Mouse (Mus musculus): ENCODE measurements around the gene Sult4a1.
"Not testable (repeated sequence)": the region's sequence is repeated elsewhere in the genome, so short reads cannot be mapped to it uniquely, and the experiment has no call there.

Gene Sult4a1

GRCm38 (mm10) chr15:84105105-84105923, at the start of gene Sult4a1:
Gene Sult4a1 (minus strand): TSS chr15:84105754.
- DNase-seq (ENCODE audit: low spot score in 2 of 2): no peak

GRCm38 (mm10) chr15:84140929-84141328, 35.4 kb upstream of the Sult4a1 start:
- DNase-seq (ENCODE audit: low spot score in 2 of 2): no peak

GRCm38 (mm10) chr15:84140109-84140508, 34.6 kb upstream of the Sult4a1 start:
- DNase-seq (ENCODE audit: low spot score in 2 of 2): no peak

DNA sequence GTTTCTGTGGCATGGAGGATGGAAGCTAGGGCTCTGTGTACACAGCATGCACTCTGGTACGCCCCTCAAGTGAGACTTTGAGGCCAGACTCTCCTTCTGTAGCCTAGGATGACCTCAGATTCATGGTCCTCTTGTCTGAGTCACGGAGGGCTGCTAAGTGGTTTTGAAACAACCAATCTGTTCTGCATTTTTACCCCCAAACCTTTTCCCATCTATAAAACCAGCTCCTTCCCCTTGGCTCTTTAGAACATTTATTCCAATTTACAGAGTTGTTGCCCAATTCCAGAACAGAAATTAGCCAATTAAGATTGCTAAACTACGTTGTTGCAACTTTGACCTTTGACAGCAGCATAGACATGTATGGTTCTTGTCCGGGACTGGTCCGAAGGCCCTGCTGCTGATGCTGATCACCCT, 34.0 kb upstream of the Sult4a1 start:
- DNase-seq (ENCODE audit: low spot score in 2 of 2): no peak

GRCm38 (mm10) chr15:84136473-84137415, 31.2 kb upstream of the Sult4a1 start:
- no peak for DNase-seq (ENCODE audit: low spot score in 2 of 2)

DNA sequence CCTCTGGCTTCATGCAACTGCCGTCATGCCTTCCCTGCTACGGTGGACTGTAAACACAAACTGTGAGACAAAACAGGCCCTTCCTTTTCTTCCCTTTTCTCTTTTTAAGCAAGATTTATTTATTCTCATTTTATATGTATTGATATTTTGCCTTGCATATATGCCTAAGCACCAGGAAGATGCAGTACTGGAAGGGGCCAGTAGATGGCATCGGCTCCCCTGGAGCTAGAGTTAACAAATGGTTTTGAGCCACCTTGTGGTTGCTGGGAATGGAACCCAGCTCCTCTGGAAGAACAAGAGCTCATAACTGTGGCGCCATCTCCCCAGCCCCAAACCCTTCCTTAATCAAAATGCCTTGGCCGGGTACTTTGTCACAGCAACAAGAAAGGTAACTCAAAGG, 29.9 kb upstream of the Sult4a1 start:
- DNase-seq (ENCODE audit: low spot score in 2 of 2): peak in 1 of 2 experiments; percentile 16

GRCm38 (mm10) chr15:84133440-84133839, 27.9 kb upstream of the Sult4a1 start:
- no peak for DNase-seq (ENCODE audit: low spot score in 2 of 2)

- DNase-seq (ENCODE audit: low spot score in 2 of 2): no peak
Measured at GRCm38 (mm10) chr15:84131971-84132370, 26.4 kb upstream of the Sult4a1 start.

DNA sequence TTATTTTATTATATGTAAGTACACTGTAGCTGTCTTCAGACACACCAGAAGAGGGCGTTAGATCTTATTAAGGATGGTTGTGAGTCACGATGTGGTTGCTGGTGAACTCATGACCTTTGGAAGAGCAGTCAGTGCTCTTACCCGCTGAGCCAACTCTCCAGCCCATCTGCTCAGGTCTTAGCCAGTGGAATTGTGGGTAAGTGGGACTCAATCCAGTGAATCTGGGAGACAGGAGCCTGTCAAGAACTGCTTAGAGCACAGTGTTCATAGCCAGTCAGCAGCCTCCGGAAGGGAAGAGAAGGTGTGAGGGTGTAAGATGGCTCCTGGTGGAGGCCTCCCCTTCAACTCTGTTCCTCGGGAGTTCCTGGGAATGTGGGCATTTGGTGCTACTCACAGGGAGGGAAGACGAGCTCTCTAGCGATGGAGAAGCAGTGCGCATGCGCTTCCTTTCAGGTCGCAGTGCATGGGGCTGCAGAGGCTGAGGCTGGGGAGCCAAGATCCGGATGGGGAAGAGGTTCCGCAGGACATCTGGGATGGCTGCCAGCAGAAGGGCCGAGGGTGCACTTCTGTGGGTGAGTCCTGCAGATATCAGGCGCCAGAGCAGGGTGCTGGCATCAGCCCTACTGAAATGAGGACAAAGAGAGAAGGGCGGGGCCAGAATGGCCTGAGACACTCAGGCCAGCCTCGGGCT, 25.7 kb upstream of the Sult4a1 start:
- DNase-seq (ENCODE audit: low spot score in 2 of 2): no peak

GRCm38 (mm10) chr15:84126871-84127270, 21.3 kb upstream of the Sult4a1 start:
- DNase-seq (ENCODE audit: low spot score in 2 of 2): no peak

GRCm38 (mm10) chr15:84126447-84126846, 20.9 kb upstream of the Sult4a1 start:
- DNase-seq (ENCODE audit: low spot score in 2 of 2): no peak

DNA sequence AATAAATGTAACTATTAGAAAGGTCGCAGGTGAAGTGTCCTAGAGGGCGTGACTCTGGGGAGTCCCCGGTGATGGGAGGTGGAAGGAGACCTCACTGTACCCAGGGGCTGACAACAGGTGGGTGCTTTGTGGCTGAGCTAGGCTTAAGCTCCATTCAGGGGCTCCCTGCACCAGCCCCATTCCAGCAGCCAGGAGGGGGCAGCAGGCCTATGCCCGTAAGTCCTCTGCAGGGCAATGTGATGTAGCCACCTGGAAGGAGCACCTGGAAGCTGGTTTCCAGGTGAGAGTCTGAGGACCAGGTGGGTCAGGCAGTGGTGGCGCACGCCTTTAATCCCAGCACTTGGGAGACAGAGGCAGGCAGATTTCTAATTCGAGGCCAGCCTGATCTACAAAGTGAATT, 18.5 kb upstream of the Sult4a1 start:
- no peak for DNase-seq (ENCODE audit: low spot score in 2 of 2)

- DNase-seq (ENCODE audit: low spot score in 2 of 2): no peak
Measured at GRCm38 (mm10) chr15:84123075-84123474, 17.5 kb upstream of the Sult4a1 start, which contains the start of gene Pnpla5. Gene Pnpla5 (minus strand): TSS chr15:84123175.

DNA sequence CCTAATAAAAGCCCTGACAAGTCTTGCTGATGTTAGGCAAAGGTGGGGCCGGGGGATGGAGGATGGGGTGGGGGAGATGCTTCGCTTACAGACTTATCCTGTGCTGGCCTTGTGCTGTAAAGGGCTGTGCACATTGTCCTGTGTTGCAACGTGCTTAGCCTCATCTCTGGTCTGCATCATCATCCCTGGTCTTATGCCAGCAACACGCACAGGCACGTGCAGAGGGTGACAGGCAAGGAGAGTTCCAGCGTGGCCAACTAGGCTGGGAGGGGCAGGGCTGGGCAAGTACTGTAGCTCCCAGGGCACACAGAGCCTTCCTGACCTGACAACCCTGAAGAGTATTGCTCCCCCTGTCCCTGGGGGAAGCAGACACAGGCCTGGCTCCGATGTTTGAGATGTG, 15.5 kb upstream of the Sult4a1 start:
- DNase-seq (ENCODE audit: low spot score in 2 of 2): no peak

DNA sequence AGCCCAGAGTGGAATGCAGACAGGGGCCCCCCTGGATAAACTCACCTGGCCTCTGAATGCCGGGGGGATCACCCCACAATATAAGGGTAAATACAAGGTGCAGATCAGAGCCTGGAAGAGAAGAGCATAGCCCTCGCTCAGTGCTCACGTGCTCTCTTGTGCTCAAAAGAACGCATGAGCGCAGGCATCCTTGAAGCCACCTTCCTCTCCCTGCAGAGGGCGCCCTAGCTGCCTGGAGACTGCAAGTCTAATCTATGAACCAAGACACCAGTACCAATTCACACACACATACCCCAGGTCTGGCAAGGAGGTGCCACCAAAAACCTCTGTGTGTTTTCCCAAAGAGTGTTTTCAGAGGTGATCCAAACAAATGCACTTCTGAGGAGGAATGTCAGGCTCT, 15.1 kb upstream of the Sult4a1 start:
- no peak for DNase-seq (ENCODE audit: low spot score in 2 of 2)

DNA sequence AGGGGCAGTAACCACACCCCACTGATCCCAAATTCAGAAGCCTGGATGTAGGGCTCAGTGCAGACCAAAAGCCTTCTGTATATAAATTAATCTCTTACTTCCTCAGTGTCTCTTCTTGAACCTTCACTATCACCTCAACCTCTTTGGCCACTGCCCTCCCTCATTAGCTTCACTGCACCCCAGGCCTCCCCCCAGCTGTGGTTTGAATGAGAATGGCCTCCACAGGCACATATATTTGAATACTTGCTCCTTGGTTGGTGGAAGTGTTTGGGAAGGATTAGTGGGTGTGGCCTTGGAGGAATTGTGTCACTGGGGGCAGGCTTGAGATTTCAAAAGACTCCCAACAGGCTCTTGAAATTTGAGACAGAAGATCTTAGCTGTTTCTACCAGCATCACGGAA, 10.9 kb upstream of the Sult4a1 start:
- DNase-seq (ENCODE audit: low spot score in 2 of 2): no peak

DNA sequence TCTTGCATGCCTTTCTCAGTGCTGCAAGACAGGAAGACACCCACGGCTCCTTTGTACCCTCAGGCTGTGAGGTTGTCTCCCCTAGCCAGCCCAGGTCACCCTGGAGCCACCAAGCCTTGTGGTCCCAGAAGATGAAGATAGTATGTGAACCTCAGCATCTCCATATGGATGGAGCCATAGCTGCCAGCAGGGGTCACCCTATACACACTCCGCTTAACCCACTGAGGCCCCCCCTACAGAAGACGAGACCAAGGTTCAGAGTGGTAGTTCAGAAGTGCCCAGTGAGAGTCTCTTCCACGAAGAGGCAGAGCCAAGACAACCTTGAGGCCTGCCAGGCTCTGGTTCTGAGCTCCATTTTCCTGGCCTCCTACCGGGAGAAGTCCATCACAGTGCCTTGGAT, 10.2 kb upstream of the Sult4a1 start:
- no peak for DNase-seq (ENCODE audit: low spot score in 2 of 2)

- no peak for DNase-seq (ENCODE audit: low spot score in 2 of 2)
Measured at GRCm38 (mm10) chr15:84113873-84114272, 8.3 kb upstream of the Sult4a1 start.

- no peak for DNase-seq (ENCODE audit: low spot score in 2 of 2)
Measured at GRCm38 (mm10) chr15:84108899-84109298, 3.3 kb upstream of the Sult4a1 start.

DNA sequence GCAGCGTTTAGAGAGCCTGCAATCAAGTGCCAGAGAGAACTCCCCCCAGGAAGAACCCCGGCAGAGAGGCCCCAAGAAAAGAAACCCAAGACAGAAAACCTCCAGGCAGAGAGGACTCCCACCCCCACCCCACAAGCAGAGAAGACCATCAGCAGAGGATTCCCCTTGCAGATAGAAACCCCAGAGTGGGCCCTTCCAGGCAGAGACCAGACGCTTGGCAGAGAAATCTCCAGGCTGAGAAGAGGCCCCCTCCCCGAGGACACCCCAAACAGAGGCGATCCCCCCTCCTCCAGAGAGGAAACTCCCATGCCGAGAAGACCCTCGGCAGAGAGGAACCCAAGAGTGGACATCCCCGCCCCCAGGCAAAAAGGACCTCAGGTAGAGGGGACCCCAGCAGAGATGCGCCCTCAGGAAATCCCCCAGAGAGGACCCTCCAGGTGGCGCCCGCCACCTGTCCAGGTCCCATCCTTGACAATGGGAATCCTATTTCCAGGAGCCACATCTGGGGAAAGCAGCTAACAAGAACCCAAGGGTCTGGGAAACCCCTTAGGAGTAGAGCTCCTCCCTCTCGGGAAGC, 458 bp upstream of the Sult4a1 start:
- DNase-seq (ENCODE audit: low spot score in 2 of 2): no peak

GRCm38 (mm10) chr15:84104626-84105025, 928 bp downstream of the Sult4a1 start:
- no peak for DNase-seq (ENCODE audit: low spot score in 2 of 2)

- not testable (repeated sequence) for DNase-seq (ENCODE audit: low spot score in 2 of 2)
Measured at GRCm38 (mm10) chr15:84097536-84097935, 8.0 kb downstream of the Sult4a1 start.

Measured in natural killer cell, adult 2 months (primary cell).